Mouse (Mus musculus): ENCODE results near the gene Ift88.
A peak's percentile ranks its signal among the peaks of the same experiment; 100 is the strongest.
"Not testable (repeated sequence)": the region's sequence is repeated elsewhere in the genome, so short reads cannot be mapped to it uniquely, and the experiment has no call there.

Gene Ift88

DNA sequence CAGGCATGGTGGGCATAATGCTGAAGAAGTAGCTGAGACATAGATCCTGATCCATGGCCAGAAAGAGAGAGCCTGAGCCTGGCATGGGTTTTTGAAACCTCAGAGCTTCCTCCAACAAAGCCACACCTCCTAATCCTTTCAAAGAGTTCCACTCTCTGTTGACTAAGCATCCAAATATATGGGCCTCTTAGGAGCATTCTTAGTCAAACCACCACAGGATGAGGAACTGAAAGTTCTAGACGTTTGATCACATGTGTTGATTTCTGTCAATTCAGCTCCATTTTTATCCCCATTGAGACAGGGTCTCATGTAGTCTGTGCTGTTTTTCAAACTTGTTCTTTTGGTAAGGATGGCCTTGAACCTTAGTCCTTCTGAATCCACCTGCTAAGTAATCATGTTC is 28.7 kb downstream of the Ift88 start:
- no peak for DNase-seq (ENCODE audit: low read depth, low spot score)

DNA sequence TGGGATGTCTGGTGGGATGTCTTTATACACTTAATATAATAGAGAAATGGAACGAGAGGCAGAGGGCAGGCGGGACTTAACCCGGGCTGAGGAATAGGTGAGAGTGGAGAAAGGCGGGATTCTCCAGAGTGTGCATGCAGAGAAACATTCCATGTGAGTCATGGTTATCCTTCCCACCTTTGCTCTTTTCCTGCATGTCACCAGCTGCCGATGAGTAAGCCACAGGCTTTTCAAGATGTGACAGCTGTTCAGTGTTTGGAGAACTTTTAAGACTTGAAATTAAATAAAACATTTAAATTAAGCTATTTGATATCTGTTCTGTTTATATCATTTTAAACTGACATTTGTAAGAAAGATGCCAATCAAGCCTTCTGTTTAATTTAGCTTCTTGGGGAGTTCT is 36.0 kb downstream of the Ift88 start:
- DNase-seq (ENCODE audit: low read depth, low spot score) = no peak

DNA sequence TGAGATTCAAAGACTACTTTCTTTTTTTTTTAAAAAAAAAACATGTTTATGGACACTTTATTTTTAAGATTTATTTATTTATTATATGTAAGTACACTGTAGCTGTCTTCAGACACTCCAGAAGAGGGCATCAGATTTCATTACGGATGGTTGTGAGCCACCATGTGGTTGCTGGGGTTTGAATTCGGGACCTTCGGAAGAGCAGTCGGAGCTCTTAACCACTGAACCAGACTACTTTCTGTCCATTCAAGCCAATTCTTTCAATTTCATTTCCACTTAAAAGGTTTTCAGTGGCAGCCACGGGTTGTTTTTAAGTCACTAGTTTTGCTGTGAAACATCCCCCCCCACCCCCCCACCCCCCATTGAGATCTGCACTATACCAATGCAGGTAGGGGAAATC is 36.5 kb downstream of the Ift88 start:
- DNase-seq (ENCODE audit: low read depth, low spot score) = not testable (repeated sequence)

DNA sequence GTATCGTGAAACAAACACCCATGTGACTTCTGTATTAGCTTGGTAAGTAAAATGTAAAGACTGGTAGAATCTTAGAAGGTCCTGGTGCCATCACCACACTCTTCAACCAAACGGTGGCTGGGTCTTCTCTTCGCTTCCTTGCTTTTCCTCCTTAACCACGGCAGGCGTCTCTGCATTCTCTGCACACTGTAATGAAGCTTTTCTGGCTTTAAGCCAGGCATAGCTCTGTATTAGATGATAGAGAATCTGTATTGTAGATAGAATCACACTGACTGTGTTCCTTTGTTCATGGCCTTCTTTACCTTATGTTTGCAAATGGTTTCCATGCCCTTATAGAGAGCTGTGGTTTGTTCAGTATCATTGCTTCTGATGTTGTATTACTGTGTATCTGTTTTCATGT is 39.0 kb downstream of the Ift88 start:
- no peak for DNase-seq (ENCODE audit: low read depth, low spot score)

DNA sequence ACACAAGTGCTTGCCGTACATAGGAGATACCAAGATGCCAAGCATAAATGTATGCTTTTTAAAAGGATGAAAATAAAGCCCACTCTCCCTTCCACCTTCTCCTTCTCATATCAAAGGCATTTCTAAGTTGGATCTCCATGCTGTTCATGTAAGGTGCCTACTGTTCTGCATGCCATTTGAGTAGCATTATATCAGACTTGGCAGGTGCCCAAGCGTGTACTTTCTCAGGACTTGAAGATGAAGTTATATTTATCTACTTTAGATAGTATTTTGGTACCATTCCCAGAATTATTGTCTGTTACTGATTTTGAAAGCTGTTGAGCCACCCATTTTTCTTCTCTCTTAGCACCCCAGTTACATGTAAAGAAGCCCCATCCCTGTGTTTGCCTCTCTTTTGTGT is 51.2 kb downstream of the Ift88 start:
- no peak for DNase-seq (ENCODE audit: low read depth, low spot score)

DNA sequence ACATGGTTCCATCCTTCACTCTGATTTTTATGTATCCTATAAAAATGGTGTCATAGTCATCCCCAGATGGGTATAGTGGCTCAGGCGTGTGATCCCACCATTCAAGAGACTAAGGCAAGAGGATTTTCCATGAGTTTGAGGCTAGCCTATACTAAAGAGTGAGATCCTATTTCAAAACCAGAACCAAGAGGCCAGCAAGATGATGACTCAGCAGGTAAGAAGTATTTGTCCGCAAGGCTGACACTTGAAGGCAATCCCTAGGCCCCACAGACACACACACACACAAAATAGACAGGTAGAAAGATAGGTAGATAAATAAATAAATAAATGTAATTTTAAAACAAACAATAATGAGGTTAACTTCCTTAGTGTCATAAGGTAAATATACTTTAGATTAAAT is 58.4 kb downstream of the Ift88 start:
- DNase-seq (ENCODE audit: low read depth, low spot score) = no peak

DNA sequence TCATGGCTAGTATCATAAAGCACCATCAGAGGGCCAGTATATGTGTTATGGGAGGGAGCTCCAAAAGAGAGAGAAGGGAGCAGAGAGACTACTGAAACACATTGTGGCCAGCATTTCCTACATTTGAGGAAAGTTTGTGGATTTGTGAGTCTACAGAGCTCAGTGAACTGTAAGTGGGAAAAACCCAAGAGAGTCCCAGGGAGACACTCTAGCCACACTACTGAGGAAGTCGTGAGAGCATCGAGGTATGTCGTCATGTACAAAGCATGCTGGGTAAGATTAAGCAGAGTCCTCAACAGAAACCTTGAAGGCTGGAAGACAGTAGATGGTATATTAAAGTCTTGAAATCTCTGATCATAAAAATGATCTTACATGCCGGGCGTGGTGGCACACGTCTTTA is 60.3 kb downstream of the Ift88 start:
- DNase-seq (ENCODE audit: low read depth, low spot score) = no peak

DNA sequence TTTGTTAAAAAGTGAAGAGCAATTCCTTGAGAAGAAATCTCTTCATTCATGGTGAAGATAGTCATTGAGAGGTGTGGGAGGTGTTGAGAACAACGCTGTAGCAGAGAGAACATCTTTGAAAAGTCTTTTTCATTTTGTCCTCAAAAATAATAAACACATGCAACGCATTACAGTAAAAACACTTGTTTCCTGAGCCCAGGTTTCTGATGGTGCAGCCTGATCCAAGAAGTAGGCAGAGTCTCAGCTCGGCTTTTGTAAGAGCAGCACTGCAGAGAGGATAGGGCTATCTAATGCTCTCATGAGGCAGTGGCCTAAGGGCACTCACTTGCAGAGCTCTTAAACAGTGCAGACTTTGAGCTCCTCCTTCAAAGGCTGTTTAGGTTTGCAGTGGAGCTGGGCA is 65.8 kb downstream of the Ift88 start:
- no peak for DNase-seq (ENCODE audit: low read depth, low spot score)

DNA sequence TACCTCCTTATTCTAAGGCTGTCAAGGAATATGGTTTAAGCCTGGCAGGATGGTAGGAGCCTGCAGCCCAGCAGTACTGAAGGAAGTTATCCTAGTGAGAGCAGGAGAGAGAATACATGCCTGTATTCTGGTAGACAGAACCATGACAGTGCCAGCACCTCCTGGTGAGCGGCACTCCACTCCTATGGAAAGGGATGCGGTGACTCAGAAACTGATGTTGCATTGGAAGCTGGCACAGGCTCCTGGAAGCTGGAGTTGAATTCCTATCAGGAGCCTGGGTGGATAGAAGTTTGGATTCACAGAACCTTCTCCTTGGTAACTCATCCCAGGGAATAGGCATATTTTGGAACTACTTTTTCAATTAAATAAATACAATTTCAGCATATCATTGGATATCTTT is 70.0 kb downstream of the Ift88 start:
- no peak for DNase-seq (ENCODE audit: low read depth, low spot score)

DNA sequence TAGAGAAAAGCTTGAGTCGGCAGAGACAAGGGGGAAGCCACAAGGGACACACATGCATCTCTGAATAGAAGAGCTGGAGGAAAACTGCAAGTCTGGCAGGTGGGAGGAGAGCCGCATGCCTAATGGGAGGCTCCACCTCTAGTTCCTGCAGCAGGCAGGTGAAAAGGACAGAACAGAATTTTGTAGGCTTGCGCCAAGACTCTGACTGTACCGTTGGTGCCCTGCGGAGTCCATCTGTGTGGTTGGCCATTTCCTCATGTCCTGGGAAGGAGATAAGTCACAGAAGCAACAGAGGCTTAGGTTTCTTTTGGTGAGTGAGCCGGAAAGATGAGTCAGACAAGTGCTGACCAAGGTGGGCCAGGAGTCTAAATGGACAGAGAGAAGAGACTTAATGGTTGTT is 79.9 kb downstream of the Ift88 start:
- no peak for DNase-seq (ENCODE audit: low read depth, low spot score)

DNA sequence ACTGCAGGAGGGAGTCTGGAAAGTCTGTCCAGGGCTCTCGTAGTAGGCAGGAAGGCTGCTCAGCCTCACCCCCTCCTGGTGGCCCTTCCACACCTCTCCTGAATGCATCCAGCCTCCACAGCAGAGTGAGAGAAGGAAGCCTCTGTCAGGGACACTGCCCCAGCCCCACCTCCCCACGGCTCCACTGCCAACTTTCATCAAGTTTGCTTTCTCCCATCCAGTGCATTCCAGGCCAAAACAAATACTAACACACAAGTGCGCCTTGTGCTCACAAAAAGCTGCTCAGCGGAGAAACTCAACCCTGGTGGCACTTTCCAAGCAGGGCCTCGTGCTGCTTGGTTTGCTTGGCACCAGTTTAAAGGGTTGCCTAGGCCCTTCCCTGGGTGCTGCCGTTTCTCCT is 85.7 kb downstream of the Ift88 start:
- DNase-seq (ENCODE audit: low read depth, low spot score) = no peak

DNA sequence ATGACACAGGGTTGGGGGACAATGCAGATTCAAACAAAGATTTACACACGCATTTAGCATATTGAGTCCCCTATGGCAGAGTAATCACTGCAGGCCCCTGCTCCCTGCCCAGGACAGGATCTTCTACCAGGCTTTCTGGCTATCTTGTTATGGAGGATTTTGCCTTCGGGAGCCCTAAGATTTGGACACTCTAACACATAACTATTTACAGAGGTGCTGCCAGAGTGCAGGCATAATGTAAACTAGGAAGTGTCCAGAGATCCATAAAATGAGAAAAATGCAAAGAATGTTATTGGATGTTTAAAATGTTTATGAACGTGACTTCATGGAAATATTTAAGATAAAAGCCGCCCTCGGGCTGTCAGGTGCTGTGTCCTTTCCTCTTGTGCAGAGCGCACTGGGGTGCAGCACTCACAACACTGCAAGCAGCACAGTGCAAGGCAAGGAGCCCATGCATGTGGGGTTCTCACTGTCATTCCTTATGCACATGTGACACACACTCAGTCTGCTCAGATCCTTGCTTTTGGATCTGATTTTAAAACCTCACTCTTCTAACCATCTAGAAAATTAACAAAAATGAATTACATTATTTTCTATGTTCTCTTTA is 91.4 kb downstream of the Ift88 start:
- DNase-seq (ENCODE audit: low read depth, low spot score) = no peak

DNA sequence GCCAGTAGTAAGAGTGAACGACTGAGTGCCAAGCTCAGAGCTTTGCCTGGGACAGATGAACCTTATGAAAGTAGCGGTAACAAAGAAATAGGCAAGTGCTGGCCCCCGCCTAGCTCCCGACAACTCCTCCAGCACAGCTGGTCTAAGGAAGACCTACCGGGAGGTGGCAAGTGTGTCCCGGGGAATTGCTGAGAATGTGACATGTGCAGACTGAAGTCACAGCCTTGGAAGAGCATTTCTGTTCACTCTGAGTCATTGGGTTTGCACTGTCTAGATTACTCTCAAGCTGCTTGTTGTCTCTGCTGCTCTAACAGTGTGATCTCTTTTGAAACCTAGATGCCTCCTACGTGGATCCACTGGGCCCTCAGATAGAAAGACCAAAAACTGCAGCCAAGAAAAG is 93.1 kb downstream of the Ift88 start:
- DNase-seq (ENCODE audit: low read depth, low spot score) = no peak

DNA sequence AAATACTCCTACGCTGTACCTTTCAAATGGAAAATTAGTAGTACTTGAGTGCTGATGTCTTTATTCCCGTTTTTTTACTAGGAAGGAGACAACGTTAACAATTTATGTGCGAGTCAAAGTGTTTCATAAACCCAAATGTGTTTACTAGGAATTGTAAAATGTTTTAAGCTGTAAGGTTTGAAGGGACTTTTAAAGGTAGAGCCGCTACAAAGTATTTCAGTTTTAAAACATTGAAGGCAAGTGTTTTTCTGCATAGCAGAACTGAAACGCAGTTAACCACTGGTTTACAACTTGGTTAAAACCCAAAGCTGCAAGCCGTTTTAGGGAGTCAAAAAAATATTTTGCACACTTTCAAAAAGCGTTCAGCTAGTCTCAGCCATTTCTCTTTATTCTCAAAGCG is 99.9 kb downstream of the Ift88 start:
- no peak for DNase-seq (ENCODE audit: low read depth, low spot score)

DNA sequence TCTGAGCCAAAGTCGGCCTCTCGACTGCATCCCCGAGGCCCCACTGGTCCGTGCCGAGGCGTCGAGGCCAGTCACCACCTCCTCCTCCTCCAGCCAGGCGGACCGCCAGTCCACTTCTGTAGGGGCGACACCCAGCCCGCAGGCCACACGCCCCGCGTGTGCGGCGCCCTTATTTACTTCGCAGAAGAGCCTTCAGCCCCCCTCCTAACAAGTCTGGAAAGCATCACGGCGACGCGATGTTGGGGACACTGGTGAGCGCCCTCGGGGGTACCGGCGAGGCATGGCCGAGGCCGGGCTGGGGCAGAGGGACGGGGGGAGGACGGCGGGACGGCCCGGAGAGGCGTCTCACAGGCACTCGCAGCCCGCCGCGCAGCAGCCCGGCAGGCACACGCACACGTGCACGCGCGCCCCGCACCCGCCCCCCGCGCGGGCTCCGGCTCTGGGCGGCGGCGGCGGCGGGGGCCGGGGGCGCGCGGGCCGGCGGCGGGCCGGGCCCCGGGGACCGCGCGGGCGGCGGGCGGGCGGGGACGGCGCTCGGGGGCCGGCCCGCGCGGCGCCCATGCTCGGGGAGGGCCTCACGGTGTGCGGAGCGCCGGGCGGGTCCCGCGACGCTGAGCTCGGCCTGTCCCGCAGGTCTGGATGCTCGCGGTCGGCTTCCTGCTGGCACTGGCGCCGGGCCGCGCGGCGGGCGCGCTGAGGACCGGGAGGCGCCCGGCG is 101.0 kb downstream of the Ift88 start, which contains the start of gene Il17d:
TSS of gene Il17d (plus strand) at position 107 of the 717 bp plus-strand sequence.
- DNase-seq (ENCODE audit: low read depth, low spot score) = no peak

DNA sequence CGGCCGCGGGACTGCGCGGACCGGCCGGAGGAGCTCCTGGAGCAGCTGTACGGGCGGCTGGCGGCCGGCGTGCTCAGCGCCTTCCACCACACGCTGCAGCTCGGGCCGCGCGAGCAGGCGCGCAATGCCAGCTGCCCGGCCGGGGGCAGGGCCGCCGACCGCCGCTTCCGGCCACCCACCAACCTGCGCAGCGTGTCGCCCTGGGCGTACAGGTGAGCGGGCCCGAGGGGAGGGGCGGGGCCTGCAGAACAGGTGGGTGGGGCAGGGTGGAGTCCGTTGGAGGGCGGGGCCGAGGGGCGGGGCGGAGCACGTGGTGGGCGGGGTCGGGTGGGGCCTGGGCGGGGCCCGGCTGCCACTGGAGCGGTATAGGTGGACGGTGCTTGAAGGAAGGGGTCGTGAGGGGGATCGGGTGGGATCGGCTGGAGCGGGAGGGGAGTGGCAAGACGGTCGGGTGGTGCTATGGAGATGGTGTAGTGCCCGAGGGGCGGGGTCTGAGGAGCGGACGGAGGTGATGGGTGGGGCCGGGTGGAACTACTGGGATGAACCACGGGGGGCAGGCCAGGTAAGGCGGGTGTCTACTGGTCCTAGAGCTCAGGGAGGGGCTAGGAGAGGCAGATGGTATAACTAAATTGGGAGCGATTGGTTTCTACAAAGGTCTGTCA is 101.7 kb downstream of the Ift88 start:
- peak; percentile 91 for DNase-seq (ENCODE audit: low read depth, low spot score)

DNA sequence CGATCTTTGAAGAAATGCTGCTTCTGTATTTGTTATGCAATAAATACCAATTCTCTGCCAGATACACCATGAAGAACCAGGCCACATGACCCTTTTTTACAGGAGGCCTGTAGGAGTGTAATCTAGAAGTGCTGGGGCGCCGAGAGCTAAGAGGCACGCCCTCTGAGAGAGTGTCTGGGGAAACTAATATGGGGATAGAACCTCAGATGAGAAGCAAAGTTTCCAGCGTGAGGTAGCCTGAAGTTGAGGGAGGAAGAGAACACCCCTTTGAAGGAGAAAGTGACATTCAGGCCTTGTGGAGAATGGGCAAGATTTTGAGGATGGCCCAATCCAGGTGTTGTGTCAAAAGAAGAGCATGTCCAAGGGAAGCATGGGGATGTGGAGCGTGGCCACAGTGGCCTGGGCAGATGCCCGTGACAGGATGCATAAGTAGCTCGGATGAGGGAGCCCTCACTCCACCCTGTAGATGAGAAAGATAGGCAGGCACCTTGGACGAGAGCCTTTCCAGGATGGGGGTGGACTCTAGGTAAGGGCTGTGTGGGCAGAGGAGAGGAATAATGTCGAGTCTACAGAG is 102.3 kb downstream of the Ift88 start:
- no peak for DNase-seq (ENCODE audit: low read depth, low spot score)

DNA sequence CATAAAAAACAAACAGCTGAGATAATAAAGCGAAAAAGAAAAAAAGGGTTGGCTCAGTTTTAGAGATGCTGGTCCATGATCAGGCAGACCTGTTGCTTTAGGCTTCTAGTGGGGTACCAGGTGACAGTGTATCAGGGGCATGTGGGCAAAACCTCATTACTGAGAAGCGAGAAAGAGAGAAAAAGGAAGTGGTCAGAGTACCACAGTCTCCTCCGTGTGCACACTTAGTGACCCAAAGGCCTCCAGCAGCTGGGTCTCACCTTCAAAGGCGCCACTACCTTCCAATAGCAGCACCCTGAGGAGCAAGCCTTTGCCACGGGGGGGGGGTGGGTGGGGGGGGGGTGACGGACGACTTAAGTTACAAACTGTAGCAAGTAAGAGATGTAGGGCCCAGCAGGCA is 103.3 kb downstream of the Ift88 start:
- DNase-seq (ENCODE audit: low read depth, low spot score) = no peak

DNA sequence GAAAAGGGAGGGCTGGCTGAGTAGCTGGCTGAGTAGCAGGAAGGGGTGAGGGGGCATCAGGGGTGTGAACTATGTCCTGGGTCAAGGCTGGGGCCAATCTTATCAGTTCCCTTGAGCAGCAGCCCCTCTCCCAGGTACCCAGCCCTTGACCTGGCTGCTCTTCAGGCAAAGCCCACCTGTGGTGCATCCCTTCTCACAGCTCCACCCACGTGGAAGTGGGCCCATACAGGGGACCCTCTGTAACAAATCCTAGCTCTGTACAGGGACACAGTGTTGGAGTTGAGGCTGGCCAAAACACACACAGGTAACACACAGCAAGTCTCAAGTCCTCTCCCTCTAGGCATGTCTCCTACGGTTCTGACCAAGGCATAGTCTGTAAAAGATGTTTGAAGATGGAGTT is 103.7 kb downstream of the Ift88 start:
- no peak for DNase-seq (ENCODE audit: low read depth, low spot score)

DNA sequence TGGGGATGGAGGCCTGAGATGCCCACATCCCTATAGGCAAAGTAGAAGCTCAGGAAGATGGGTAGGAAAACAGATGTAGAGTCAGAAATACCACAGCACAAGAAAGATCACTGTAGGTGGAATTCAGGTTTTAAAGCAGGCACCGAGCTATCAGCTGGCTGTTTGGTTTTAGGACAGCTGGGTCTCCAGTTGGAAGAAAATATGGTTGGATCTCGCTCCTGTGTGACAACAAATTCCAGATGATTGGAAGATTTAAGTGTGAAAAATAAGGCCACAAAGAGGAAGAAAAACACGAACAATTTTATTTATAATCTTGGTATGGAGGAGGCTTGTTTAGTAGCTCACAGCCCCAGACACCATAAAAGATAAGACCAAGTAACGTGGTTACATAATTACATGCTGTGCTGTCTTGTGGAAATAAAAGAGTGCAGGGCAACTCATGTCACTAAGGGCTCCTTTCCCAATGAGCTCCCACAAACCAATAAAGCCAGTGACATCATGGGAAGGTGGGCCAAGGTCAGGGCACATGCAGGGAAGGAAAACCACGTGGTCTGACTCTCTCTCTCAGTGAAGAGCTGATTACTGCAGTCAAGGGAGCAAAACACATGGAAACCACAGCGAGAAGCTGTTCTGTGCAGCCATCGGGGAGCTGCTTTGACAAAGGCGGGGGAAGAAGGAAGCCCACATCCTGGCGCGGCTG is 105.4 kb downstream of the Ift88 start:
- DNase-seq (ENCODE audit: low read depth, low spot score) = peak; percentile 85

DNA sequence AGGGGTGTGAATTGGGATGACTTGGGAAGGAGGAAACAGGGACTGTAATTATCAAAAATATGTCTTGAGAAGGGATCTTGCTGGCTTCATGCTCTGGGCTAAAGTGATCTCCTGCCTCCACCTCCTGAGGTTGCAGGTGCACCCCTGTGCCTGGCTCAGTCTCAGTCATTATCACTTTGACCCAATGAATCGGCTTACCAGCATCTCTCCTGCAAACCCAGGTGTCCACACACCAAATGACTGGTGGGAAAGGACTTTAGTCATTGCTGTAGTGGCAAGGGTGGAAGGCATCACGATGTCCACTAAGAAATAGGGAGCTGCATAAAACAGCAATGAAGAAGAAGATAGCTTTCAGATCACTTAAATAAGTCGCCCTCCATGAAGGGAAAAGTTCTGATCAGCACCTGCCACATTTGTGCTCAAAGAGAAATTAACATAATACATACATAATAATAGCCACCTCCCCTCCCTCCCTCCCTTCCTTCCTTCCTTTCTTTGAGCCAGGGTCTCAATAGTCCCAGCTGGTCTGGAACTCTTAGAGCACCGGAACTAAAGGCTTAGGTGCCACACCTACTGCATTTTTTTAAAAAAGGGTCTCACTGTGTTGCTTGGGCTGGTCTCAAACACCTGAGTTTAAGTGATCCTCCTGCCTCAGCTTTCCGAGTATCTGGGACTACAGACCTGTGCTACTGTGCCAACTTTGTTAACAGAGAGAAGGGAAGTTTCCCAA is 106.1 kb downstream of the Ift88 start:
- peak; percentile 85 for DNase-seq (ENCODE audit: low read depth, low spot score)
